Mouse (Mus musculus) cerebellum, adult 2 months (tissue): ENCODE data around the gene Eif4g3.

Source experiments
- CTCF ChIP-seq: fragments of 200-500 bp; IDR thresholded peaks from 2 replicates; pipeline ENCODE4 v1.5.1; 2011; ENCODE audit warnings: low read depth, mild to moderate bottlenecking, control low read depth, low read length, moderate library complexity, borderline replicate concordance; ENCODE audit not compliant: insufficient read depth
- POLR2A ChIP-seq: fragments of 200-500 bp; IDR thresholded peaks from 2 replicates; pipeline ENCODE4 v1.6.1; 2011; ENCODE audit warnings: low read length, control low read depth, borderline replicate concordance; ENCODE audit not compliant: insufficient read depth

- TF ChIP-seq CTCF, result no peak
- TF ChIP-seq POLR2A, result no peak
Observed at GRCm38 (mm10) chr4:138130149-138130548, 137.3 kb downstream of the Eif4g3 start.
